Mouse (Mus musculus): ENCODE results near the gene Zfp113. TPM values are rescaled to one million over a fixed set of nuclear protein-coding genes. Genes with fewer than 3 reads are reported as not detected.
"Not testable (repeated sequence)": the region's sequence is repeated elsewhere in the genome, so short reads cannot be mapped to it uniquely, and the experiment has no call there.

The Zfp113 gene
- total RNA-seq, 2 experiments from 2014 or later = 10.8 to 14.3 TPM

DNA sequence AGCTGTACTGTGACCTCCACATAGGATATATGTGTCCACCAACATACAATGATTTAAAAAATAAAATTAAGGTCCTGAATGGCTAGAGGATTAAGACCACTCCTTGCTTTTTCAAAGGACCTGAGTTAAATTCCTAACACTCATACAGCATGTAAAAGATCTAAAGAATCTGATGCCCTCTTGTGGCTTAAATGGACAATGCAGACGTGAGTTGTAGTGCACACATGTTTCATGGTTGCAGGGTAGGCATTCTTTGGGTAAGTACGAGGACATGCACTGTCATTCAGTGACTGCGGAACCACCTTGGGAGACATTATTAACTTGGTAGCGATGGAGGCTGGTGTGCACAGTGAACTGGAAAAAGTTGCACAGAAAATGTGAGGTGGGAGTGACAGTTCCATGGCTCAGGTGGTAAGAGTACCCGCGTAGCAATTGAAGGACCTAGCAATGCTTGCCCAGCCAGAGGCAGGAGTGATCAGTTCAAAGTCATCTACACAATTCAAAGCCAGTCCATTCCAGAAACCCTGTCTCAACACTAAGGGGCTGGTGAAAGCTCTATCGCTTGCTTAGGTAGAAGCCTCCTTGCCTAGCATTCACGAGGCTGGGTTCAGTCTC is 17.5 kb downstream of the Zfp113 start:
- peak in 1 of 2 experiments; percentile 34 for DNase-seq (ENCODE audit: low spot score in 2 of 2)

DNA sequence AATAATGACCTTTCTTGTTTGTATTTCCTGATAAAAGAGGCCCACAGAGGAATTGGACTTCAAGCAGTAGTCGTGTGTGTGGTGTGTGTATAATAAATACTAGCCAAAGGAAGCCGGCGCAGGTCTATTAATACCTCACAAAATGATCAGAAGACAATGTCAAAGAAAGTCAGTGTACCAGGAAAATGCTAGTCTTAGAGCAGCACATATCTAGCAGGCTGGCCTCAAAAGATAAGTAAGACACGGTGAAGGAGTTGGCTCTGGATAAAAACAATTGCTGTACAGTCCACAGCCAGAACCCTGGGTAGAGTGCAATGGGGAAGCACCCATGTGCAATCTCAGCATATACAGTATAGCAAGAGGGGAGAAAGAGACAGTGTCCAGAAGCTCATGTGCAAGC is 18.3 kb downstream of the Zfp113 start:
- no peak for DNase-seq (ENCODE audit: low spot score in 2 of 2)

DNA sequence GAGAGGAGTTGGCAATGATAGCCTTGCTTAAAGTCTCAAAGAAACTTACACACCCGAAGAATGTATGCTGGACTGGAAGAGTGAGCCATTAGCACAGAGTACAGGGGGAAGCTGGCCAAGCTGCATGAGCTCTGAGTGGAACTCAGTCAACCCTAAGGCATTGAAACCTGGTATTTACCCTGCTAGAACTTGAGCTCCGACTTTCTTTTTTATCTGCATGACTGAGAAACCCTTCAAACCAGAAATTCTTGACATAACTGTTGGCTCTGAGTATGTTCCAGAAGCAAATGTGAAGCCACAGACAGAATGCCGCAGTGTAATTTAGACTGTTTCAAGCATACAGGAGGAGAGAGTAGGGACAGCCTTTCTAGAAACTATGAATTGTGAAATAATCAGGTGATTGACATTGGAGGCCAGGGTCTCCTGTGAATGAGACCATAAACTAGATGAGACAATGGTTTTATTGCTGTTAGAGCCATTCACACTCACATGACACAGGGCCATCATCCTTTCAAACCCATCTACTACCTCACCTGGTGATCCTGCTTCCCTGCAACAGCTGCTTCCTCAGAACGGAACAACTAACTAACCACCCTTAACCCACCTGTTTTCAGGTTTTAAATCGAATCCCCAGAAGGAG is 23.0 kb downstream of the Zfp113 start:
- no peak for DNase-seq (ENCODE audit: low spot score in 2 of 2)

DNA sequence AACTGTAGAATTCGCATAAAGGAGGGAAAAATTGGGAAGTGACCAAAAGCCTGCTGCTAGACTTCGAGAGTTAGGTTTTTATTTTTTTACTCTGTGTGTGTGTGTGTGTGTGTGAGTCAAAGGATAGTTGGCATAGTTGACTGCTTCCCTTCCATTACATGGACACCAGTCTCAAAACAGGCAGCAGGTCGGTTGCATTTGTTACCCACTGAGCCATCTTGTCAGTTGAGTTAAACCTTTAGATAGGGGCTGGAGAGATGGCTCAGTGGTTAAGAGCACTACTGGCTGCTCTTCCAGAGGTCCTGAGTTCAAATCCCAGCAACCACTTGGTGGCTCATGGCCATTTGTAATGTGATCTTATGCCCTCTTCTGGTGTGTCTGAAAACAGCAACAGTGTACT is 37.5 kb downstream of the Zfp113 start:
- no peak for DNase-seq (ENCODE audit: low spot score in 2 of 2)

DNA sequence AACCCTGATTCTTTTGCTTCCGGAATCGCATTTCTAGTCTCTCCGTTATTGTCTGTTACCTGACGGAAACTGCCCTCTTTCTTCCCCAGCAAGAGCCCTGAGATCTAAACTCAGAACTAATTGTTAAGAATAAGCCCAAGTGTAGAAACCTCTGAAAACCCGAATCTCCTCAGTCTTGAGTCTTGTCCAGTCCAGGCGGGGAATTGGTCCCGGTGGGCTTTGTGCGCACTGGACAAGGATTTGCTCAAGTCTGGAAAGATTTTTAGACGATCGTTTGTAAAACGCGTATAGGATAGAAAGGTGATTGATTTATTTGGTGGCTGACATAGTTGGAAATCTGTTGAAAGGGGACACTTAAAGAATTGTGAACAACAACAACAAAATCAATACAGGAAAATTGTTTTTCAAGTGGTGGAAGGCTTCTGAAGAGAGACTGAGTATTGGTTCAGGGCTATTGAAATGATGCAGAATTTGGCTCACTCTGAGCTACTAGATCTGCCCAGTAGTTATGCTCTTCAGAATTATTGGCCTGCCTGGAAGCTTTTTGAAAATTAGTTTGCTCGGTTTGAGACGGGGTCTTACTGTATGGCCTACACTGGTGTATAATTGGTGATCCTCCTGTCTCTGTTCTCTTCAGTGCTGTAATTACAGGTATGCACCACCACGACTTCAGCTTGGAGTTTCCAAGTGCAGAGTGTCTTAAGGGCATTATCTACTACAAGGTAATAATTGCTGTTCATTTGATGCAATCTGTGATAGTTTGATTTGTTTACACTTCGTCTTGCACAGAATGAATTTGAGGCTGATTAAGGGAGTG is 38.1 kb downstream of the Zfp113 start:
- no peak for DNase-seq (ENCODE audit: low spot score in 2 of 2)

DNA sequence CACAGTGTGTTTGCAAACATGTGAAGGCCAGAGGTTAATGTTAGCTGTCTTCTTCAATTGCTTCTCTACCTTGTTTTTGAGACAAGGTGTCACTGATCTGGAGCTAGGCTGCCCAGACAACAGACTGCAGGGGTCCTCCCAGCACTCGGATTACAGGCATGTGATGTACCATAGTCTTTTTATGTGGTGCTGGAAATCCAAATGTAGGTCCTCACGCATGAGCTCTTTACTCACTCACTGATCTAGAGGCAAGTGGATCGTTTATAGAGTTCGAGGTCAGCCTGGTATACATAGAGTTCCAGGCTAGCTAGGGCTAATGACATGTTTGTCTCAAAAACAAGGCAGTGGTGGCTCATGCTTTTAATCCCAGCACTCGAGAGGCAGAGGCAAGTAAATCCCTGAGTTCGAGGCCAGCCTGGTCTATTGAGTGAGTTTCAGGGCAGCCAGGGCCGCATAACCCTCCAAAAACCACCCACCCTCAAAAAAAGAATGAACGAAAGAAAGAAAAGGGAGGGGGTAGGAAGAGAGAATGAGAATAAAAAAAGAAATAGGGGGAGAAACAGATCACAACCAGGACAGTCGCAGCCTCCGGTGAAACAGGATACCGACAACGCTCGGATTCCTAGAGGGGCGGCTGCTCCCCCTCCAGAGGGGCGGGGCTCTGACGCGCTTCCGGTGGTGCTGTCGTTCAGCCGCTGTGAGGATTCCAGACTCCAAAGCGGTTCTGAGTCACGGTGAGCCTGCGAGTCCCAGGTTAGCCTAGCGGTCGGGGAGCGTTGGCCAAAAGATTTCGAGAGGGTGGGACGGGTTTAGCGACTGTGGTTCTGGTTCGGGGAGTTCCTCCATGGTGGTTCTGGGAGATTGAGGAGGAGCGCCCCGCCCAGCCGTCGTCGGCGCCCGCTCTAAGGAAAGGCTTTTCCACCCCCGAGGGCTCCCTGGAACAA is 39.0 kb downstream of the Zfp113 start, which contains the start of gene Zscan21:
TSS of gene Zscan21 (plus strand) at position 649 of the 944 bp plus-strand sequence.
- peak; percentile 84 to 87 for DNase-seq (ENCODE audit: low spot score in 2 of 2)

DNA sequence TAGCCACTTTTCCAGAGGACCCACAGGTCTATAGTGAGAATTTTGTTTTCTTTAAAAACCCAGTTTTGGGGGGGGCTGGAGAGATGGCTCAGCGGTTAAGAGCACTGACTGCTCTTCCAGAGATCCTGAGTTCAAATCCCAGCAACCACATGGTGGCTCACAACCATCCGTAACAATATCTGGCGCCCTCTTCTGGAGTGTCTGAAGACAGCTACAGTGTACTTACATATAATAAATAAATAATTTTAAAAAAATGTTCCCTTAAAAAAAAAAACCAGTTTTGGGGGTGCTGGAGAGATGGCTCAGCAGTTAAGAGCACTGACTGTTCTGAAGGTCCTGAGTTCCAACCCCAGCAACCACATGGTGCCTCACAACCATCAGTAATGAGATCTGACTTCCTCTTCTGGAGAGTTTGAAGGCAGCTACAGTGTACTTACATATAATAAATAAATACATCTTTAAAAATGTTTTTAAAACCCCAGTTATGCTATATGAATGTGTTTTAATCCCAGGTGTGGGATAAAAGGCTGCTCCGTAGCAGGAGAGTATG is 45.6 kb downstream of the Zfp113 start:
- not testable (repeated sequence) for DNase-seq (ENCODE audit: low spot score in 2 of 2)

DNA sequence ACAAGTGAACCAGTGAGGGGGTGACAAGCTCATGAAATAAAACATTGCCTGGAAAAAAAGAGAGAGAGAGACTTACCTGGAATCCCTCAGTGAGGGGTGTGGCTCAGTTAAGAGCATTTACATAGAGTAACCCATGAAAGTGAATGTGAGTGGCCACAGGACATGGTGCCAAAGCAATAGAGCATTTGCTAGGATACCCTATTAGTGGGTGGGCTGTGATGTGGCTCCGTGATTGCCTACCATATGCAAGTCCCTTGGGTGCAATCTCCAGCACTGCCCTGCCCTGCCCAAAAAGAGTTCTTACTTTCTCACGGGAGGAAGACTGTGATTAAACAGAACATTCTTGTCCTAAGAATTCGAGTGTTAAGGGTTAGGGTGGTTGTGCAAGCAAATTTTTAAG is 48.4 kb downstream of the Zfp113 start:
- no peak for DNase-seq (ENCODE audit: low spot score in 2 of 2)

DNA sequence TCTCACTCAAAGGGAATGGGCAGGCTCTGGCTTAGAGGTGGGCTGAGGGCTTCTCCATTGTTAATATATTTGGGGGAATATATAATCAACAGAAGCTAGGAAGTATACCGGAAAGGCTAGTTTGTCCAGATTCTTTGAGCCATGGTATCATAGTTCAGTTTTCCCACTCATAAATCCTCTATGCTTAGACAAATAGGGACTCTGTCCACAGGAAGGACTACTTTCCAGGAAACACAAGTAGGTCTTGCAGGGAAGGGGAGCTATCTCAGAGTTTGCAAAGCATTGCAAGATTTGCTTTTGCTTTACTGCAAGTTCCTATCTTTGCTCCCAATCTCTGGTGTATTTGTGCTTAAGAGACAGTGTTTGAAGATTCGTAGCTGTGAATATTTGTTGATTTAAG is 50.6 kb downstream of the Zfp113 start:
- no peak for DNase-seq (ENCODE audit: low spot score in 2 of 2)

DNA sequence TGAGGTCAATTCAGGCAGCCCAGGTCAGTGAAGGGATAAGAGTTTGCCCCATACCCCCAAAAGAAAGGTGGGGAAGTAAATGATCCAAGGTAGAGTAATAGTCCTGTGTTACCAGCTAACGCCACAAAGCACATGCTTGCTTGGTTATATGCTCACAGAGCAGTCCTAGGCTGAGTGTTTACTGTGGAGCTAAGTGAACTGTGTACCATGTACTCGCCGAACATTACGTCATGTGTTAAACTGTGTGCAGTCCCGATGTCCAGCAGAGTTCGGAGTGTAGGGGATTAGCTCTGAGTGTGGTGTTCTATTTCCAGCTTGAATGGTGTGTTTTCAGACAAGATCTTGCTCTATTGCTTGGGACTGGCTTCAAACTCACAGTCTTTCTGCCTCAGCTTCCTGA is 61.1 kb downstream of the Zfp113 start:
- no peak for DNase-seq (ENCODE audit: low spot score in 2 of 2)

DNA sequence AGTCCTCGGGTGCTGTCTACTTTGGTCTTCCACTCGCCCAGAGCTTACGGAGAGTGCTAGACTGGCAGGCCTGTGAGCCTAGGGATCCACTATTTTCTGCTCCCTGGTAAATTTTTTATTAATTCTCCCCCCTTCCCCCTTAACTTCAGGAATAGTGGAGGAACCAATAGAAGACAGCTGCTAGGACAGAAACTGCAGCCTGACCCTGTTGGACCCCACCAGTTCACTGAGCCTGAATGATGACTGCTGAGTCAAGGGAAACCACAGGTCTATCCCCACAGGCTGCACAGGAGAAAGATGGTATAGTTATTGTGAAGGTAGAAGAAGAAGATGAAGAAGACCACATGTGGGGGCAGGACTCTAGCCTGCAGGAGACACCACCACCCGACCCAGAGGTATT is 62.8 kb downstream of the Zfp113 start:
- DNase-seq (ENCODE audit: low spot score in 2 of 2) = no peak

DNA sequence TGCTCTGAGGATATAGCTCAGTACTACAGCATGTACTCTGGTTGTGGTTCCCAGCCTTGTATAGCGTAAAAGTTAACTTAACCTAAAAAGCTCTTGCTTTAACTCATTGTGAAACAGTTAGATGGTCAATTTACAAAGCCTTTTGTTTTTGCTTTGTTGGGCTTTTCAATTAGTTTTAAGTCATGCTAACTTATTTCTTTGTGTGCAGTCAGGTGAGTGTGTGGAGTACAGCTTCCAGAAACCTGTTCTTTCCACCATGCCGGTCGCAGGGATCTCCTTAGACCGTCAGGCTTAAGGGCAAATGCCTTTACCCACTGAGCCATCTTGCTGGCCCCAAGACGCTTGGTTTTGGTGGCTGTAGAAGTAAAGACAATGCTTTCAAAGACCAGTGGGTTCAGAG is 64.8 kb downstream of the Zfp113 start:
- no peak for DNase-seq (ENCODE audit: low spot score in 2 of 2)

DNA sequence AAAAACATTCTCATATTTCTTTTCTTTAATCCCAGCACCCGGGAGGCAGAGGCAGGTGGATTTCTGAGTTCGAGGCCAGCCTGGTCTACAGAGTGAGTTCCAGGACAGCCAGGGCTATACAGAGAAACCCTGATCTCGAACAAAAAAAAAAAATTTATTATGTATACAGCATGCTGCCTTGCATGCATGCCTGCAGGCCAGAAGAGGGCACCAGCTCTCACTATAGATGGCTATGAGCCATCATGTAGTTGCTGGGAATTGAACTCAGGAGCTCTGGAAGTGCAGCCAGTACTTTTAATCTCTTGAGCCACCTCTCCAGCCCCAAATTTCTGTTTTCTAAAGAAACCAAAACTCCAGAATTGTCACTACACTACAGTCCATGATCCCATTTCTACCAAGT is 65.3 kb downstream of the Zfp113 start:
- DNase-seq (ENCODE audit: low spot score in 2 of 2) = no peak

Small RNA genes lying within 50 kb of the gene (microRNA-seq; reads per million reads assigned to microRNA genes)
- gene Mir106b = 1,123 to 1,441 reads per million in 2 experiments
- gene Mir25 = 96.7 to 146 reads per million in 2 experiments
- gene Mir93 = 5,135 to 5,705 reads per million in 2 experiments

Other genes with a start within 250 kb of the Zfp113 start
- gene Cyp3a13, start 234.1 kb downstream of the Zfp113 start, total RNA-seq (2021) = not detected
- gene Gjc3, start 192.6 kb downstream of the Zfp113 start, total RNA-seq (2021) = 1 to 10 TPM; 5.7 to 6.1 TPM
- not detected for gene Azgp1, start 174.2 kb downstream of the Zfp113 start, total RNA-seq (2021)
- gene Smok3a, start 134.5 kb downstream of the Zfp113 start, total RNA-seq (2021) = not detected
- gene Smok3b, start 134.3 kb downstream of the Zfp113 start, total RNA-seq (2021) = not detected
- gene Smok3c, start 102.5 kb downstream of the Zfp113 start, total RNA-seq (2021) = not detected
- 10 to 100 TPM; 38.4 to 43.5 TPM for gene Zkscan1, start 70.7 kb downstream of the Zfp113 start, total RNA-seq (2021)
- 10 to 100 TPM; 23.0 to 26.6 TPM for gene Zscan21, start 38.8 kb downstream of the Zfp113 start, total RNA-seq (2021)
- 100 to 1,000 TPM; 129 to 145 TPM for gene Cops6, start 5.3 kb upstream of the Zfp113 start, total RNA-seq (2021)
- gene Ap4m1, start 16.3 kb upstream of the Zfp113 start, total RNA-seq (2021) = 10 to 100 TPM; 25.9 to 26.5 TPM
- 10 to 100 TPM; 20.8 to 25.6 TPM for gene Mcm7, start 16.7 kb upstream of the Zfp113 start, total RNA-seq (2021)
- gene Taf6, start 31.7 kb upstream of the Zfp113 start, total RNA-seq (2021) = 10 to 100 TPM; 26.2 to 30.0 TPM
- 10 to 100 TPM; 15.4 to 17.6 TPM for gene Cnpy4, start 31.7 kb upstream of the Zfp113 start, total RNA-seq (2021)
- gene Mblac1, start 38.6 kb upstream of the Zfp113 start, total RNA-seq (2021) = 10 to 100 TPM; 11.4 to 14.2 TPM
- gene Nxpe5, start 70.2 kb upstream of the Zfp113 start, total RNA-seq (2021) = under 1 TPM in 1 of 2 experiments, not detected in 1; 0.21 TPM
- gene Lamtor4, start 99.7 kb upstream of the Zfp113 start, total RNA-seq (2021) = 10 to 100 TPM; 66.1 to 73.3 TPM
- gene BC037034, start 108.3 kb upstream of the Zfp113 start, total RNA-seq (2021) = 10 to 100 TPM; 76.0 to 84.4 TPM
- 1 to 10 TPM; 2.8 TPM for gene Gal3st4, start 117.1 kb upstream of the Zfp113 start, total RNA-seq (2021)
- gene Gm43720, start 124.2 kb upstream of the Zfp113 start, total RNA-seq (2021) = not detected
- 10 to 100 TPM; 11.2 to 11.8 TPM for gene Gpc2, start 124.3 kb upstream of the Zfp113 start, total RNA-seq (2021)
- gene Stag3, start 124.5 kb upstream of the Zfp113 start, total RNA-seq (2021) = 1 to 10 TPM; 3.3 to 4.1 TPM
- not detected for gene Pvrig, start 186.2 kb upstream of the Zfp113 start, total RNA-seq (2021)